Mouse (Mus musculus) stomach, embryonic 15.5 days (tissue): ENCODE results near the gene Slc6a2. TPM values are rescaled to one million over a fixed set of nuclear protein-coding genes. Genes with fewer than 3 reads are reported as not detected.

ENCODE experiments used
- ATAC-seq: fragments of 200-750 bp; cut with Nextera tagmentation; 2 replicates; pipeline ENCODE4 v1.8.0; 2017; ENCODE audit warnings: low read depth, moderate number of reproducible peaks, moderate TSS enrichment; ENCODE audit not compliant: insufficient read depth, low FRiP score
- H3K27ac ChIP-seq: fragments of 300-500 bp; sonication (generic); 2 replicates; pipeline ENCODE4 v1.5.1; 2015; ENCODE audit warnings: mild to moderate bottlenecking, inconsistent platforms
- H3K27me3 ChIP-seq: fragments of 300-500 bp; sonication (generic); replicated peaks from 2 replicates; pipeline ENCODE4 v1.6.1; 2015; ENCODE audit warnings: inconsistent platforms
- H3K36me3 ChIP-seq: fragments of 300-500 bp; sonication (generic); 2 replicates; pipeline ENCODE4 v1.6.1; 2015; ENCODE audit warnings: inconsistent platforms
- H3K4me1 ChIP-seq: fragments of 300-500 bp; sonication (generic); 2 replicates; pipeline ENCODE4 v1.6.1; 2015; ENCODE audit warnings: inconsistent platforms
- H3K4me2 ChIP-seq: fragments of 300-500 bp; sonication (generic); 2 replicates; pipeline ENCODE4 v1.6.1; 2015; ENCODE audit warnings: mild to moderate bottlenecking, inconsistent platforms
- H3K4me3 ChIP-seq: fragments of 300-500 bp; sonication (generic); replicated peaks from 2 replicates; pipeline ENCODE4 v1.5.1; 2015; ENCODE audit warnings: inconsistent platforms
- H3K9ac ChIP-seq: fragments of 300-500 bp; sonication (generic); 2 replicates; pipeline ENCODE4 v1.6.1; 2015; ENCODE audit warnings: inconsistent platforms
- H3K9me3 ChIP-seq: fragments of 300-500 bp; sonication (generic); 2 replicates; pipeline ENCODE4 v1.6.1; 2016; ENCODE audit warnings: inconsistent platforms
- WGBS: fragments of 180-500 bp; shearing (Covaris S2); methylation state at CpG from one replicate; pipeline ENCODE4 v1.1.7; 2015; 5-methylcytosine and 5-hydroxymethylcytosine counted together
- polyA plus RNA-seq: library from polyadenylated mRNA; unstranded; fragments of >200 nt; fragmentation: Nextera tagmentation; extraction: Ambion mirVana; gene quantifications from 2 replicates; pipeline ENCODE4 v1.2.1, GENCODE M21; 2015

Gene Slc6a2
- polyA plus RNA-seq, 1 experiment from 2014 or later = 0.77 TPM

GRCm38 (mm10) chr8:92964556-92964955 is 4.7 kb downstream of the Slc6a2 start:
- Histone ChIP-seq H3K4me1 (no peaks in the 10 kb centered on the region), H3K27me3 (peaks cover 44% of the 10 kb centered on the region), H3K4me3 (no peak overlapping the region), H3K4me2 (no peak overlapping the region), H3K27ac (no peak overlapping the region), H3K9me3 (no peaks in the 10 kb centered on the region), H3K9ac (no peak overlapping the region), H3K36me3 (no peaks in the 10 kb centered on the region)
- 34% methylated on average over 2 of the region's 2 CpGs for WGBS
- ATAC-seq = no peak

GRCm38 (mm10) chr8:92972949-92973348 is 13.1 kb downstream of the Slc6a2 start:
- Histone ChIP-seq H3K9ac (no peak overlapping the region), H3K4me3 (no peak overlapping the region), H3K4me2 (no peak overlapping the region), H3K9me3 (no peaks in the 10 kb centered on the region), H3K27ac (no peak overlapping the region), H3K4me1 (no peaks in the 10 kb centered on the region), H3K36me3 (no peaks in the 10 kb centered on the region), H3K27me3 (no peaks in the 10 kb centered on the region)
- ATAC-seq = peak; percentile 77; the same call in 1 of the 2 replicates
- 51% methylated on average over 5 of the region's 5 CpGs for WGBS

GRCm38 (mm10) chr8:92976656-92977055 is 16.8 kb downstream of the Slc6a2 start:
- no peaks in the 10 kb centered on the region for H3K4me1 ChIP-seq
- H3K36me3 ChIP-seq = no peaks in the 10 kb centered on the region
- 82% methylated on average over 5 of the region's 5 CpGs for WGBS
- no peaks in the 10 kb centered on the region for H3K9me3 ChIP-seq
- H3K9ac ChIP-seq = no peak overlapping the region
- H3K27ac ChIP-seq = no peak overlapping the region
- no peak overlapping the region for H3K4me2 ChIP-seq
- no peaks in the 10 kb centered on the region for H3K27me3 ChIP-seq
- H3K4me3 ChIP-seq = no peak overlapping the region
- ATAC-seq = no peak

- no peak for ATAC-seq
- 80% methylated on average over 3 of the region's 3 CpGs for WGBS
- H3K27ac ChIP-seq = no peak overlapping the region
- no peaks in the 10 kb centered on the region for H3K36me3 ChIP-seq
- H3K9ac ChIP-seq = no peak overlapping the region
- H3K4me3 ChIP-seq = no peak overlapping the region
- no peaks in the 10 kb centered on the region for H3K4me1 ChIP-seq
- no peaks in the 10 kb centered on the region for H3K27me3 ChIP-seq
- no peak overlapping the region for H3K4me2 ChIP-seq
- no peaks in the 10 kb centered on the region for H3K9me3 ChIP-seq
Observed at GRCm38 (mm10) chr8:92982491-92982890, 22.6 kb downstream of the Slc6a2 start.

- H3K9ac ChIP-seq = no peak overlapping the region
- no peak overlapping the region for H3K4me3 ChIP-seq
- WGBS = 45% methylated on average over 2 of the region's 2 CpGs
- H3K4me2 ChIP-seq = no peak overlapping the region
- H3K4me1 ChIP-seq = no peaks in the 10 kb centered on the region
- ATAC-seq = no peak
- no peaks in the 10 kb centered on the region for H3K9me3 ChIP-seq
- H3K27me3 ChIP-seq = no peaks in the 10 kb centered on the region
- no peak overlapping the region for H3K27ac ChIP-seq
- no peaks in the 10 kb centered on the region for H3K36me3 ChIP-seq
Observed at GRCm38 (mm10) chr8:92984376-92984775, 24.5 kb downstream of the Slc6a2 start.

GRCm38 (mm10) chr8:92996840-92997239 is 37.0 kb downstream of the Slc6a2 start:
- Histone ChIP-seq H3K4me3 (no peak overlapping the region), H3K27me3 (no peaks in the 10 kb centered on the region), H3K36me3 (no peaks in the 10 kb centered on the region), H3K4me2 (no peak overlapping the region), H3K9ac (no peak overlapping the region), H3K9me3 (no peaks in the 10 kb centered on the region), H3K4me1 (no peaks in the 10 kb centered on the region), H3K27ac (no peak overlapping the region)
- ATAC-seq = no peak
- 29% methylated on average over 5 of the region's 5 CpGs for WGBS

GRCm38 (mm10) chr8:92998600-92998999 is 38.7 kb downstream of the Slc6a2 start:
- H3K4me3 ChIP-seq = no peak overlapping the region
- no peak for ATAC-seq
- no peaks in the 10 kb centered on the region for H3K4me1 ChIP-seq
- no peak overlapping the region for H3K9ac ChIP-seq
- H3K9me3 ChIP-seq = no peaks in the 10 kb centered on the region
- no peaks in the 10 kb centered on the region for H3K27me3 ChIP-seq
- H3K36me3 ChIP-seq = no peaks in the 10 kb centered on the region
- H3K27ac ChIP-seq = no peak overlapping the region
- H3K4me2 ChIP-seq = no peak overlapping the region
- 42% methylated on average over 2 of the region's 2 CpGs for WGBS

GRCm38 (mm10) chr8:93010286-93010685 is 50.4 kb downstream of the Slc6a2 start:
- H3K4me3 ChIP-seq = no peak overlapping the region
- no peaks in the 10 kb centered on the region for H3K4me1 ChIP-seq
- no peak overlapping the region for H3K27ac ChIP-seq
- no peak overlapping the region for H3K4me2 ChIP-seq
- no peak for ATAC-seq
- no peak overlapping the region for H3K9ac ChIP-seq
- WGBS = 28% methylated on average over 5 of the region's 5 CpGs
- H3K9me3 ChIP-seq = no peaks in the 10 kb centered on the region
- no peaks in the 10 kb centered on the region for H3K27me3 ChIP-seq
- no peaks in the 10 kb centered on the region for H3K36me3 ChIP-seq

GRCm38 (mm10) chr8:93011439-93011838 is 51.6 kb downstream of the Slc6a2 start:
- Histone ChIP-seq H3K4me2 (no peak overlapping the region), H3K36me3 (no peaks in the 10 kb centered on the region), H3K9me3 (no peaks in the 10 kb centered on the region), H3K27ac (no peak overlapping the region), H3K4me3 (no peak overlapping the region), H3K27me3 (no peaks in the 10 kb centered on the region), H3K4me1 (no peaks in the 10 kb centered on the region), H3K9ac (no peak overlapping the region)
- no peak for ATAC-seq
- WGBS = 8% methylated on average over 9 of the region's 9 CpGs

GRCm38 (mm10) chr8:93012226-93012625 is 52.3 kb downstream of the Slc6a2 start:
- no peak overlapping the region for H3K9ac ChIP-seq
- no peak overlapping the region for H3K4me3 ChIP-seq
- H3K4me2 ChIP-seq = no peak overlapping the region
- no peaks in the 10 kb centered on the region for H3K36me3 ChIP-seq
- 74% methylated on average over 6 of the region's 6 CpGs for WGBS
- H3K9me3 ChIP-seq = no peaks in the 10 kb centered on the region
- no peaks in the 10 kb centered on the region for H3K27me3 ChIP-seq
- H3K4me1 ChIP-seq = no peaks in the 10 kb centered on the region
- no peak overlapping the region for H3K27ac ChIP-seq
- ATAC-seq = no peak

GRCm38 (mm10) chr8:93014300-93014699 is 54.4 kb downstream of the Slc6a2 start:
- Histone ChIP-seq H3K4me1 (no peaks in the 10 kb centered on the region), H3K9ac (no peak overlapping the region), H3K4me3 (no peak overlapping the region), H3K9me3 (no peaks in the 10 kb centered on the region), H3K36me3 (no peaks in the 10 kb centered on the region), H3K27me3 (no peaks in the 10 kb centered on the region), H3K4me2 (no peak overlapping the region), H3K27ac (no peak overlapping the region)
- ATAC-seq = no peak
- 52% methylated on average over 4 of the region's 4 CpGs for WGBS

GRCm38 (mm10) chr8:93021738-93022137 is 61.9 kb downstream of the Slc6a2 start:
- H3K27me3 ChIP-seq = no peaks in the 10 kb centered on the region
- 68% methylated on average over 5 of the region's 5 CpGs for WGBS
- no peaks in the 10 kb centered on the region for H3K36me3 ChIP-seq
- no peaks in the 10 kb centered on the region for H3K9me3 ChIP-seq
- no peak overlapping the region for H3K9ac ChIP-seq
- no peak overlapping the region for H3K4me3 ChIP-seq
- no peak overlapping the region for H3K4me2 ChIP-seq
- H3K27ac ChIP-seq = no peak overlapping the region
- no peak for ATAC-seq
- H3K4me1 ChIP-seq = no peaks in the 10 kb centered on the region

- H3K4me2 ChIP-seq = no peak overlapping the region
- no peaks in the 10 kb centered on the region for H3K9me3 ChIP-seq
- H3K4me3 ChIP-seq = no peak overlapping the region
- no peak for ATAC-seq
- no peak overlapping the region for H3K9ac ChIP-seq
- 63% methylated on average over 2 of the region's 2 CpGs for WGBS
- no peak overlapping the region for H3K27ac ChIP-seq
- no peaks in the 10 kb centered on the region for H3K4me1 ChIP-seq
- H3K27me3 ChIP-seq = no peaks in the 10 kb centered on the region
- H3K36me3 ChIP-seq = no peaks in the 10 kb centered on the region
Observed at GRCm38 (mm10) chr8:93030664-93031063, 70.8 kb downstream of the Slc6a2 start.
